Mouse (Mus musculus) T-helper 1 cell (primary cell): ENCODE data around the gene BC048562.

Experiments
- in situ Hi-C: fragments of 300-600 bp; cut with MboI, MseI; formaldehyde crosslinking; loops from one replicate; pipeline ENCODE4 v1.15.1; 2025; ENCODE audit warnings: high pct_unique_total_duplicates

The BC048562 gene

GRCm38 (mm10) chr9:108436182-108436581 lies at the start of gene BC048562:
Gene BC048562, plus strand, starts transcription at chr9:108436482.
- in situ Hi-C loops, result no loop called here

- in situ Hi-C loops, result loop anchor here (10.0 kb wide), 1 partner anchor 62 kb away; no protein-coding TSS in a partner anchor
Observed at GRCm38 (mm10) chr9:108386816-108387215, 49.5 kb upstream of the BC048562 start.

- in situ Hi-C loops, result loop anchor here (10.0 kb wide), 1 partner anchor 64 kb away; no protein-coding TSS in a partner anchor
Observed at GRCm38 (mm10) chr9:108388601-108389000, 47.7 kb upstream of the BC048562 start.

DNA sequence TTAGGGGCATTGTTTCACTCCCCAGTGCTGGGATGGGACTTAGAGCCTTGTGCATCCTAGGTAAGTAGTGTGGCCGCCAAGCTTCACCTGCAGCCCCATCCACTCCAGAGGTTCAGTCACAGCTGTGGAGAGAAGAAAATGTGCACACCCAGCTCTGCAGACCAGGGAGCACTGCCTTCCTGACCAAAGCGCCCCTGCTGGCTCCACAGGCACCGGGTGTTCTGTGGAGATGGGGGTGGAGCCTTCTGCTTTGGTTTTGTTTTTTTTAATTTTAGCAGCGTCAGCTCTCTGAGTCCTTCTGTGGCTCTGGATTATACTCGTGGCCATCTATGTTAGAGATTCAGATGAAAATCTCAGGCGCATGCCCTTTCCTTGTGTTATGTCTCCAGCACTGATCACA lies 47.1 kb upstream of the BC048562 start:
- in situ Hi-C loops, result loop anchor here (10.0 kb wide), 1 partner anchor 64 kb away; no protein-coding TSS in a partner anchor

DNA sequence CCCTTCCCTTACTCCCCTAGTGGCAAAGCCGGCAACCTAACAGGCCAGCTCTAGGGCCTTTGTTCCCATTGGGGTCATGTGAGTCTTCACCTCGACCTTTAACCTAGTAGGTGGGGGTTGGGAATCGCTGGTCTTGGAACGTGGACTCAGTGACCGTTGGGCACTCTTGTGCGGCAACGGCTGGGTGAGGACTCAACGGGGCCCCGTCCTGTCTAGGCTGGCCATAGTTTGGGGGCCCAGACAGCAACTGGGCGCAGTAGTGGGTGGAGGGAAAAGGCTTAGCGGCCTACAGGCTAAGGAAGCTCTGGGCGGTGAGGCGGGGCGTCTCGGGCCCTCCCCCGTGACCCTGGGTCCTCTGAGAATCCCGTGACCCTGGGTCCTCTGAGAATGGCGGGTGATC lies 43.6 kb upstream of the BC048562 start, which contains the start of gene 1700102P08Rik:
1700102P08Rik (plus strand) TSS at position 130 of the 400 bp plus-strand sequence.
- in situ Hi-C loops, result no loop called here

GRCm38 (mm10) chr9:108394191-108394590 lies 42.1 kb upstream of the BC048562 start:
- in situ Hi-C loops, result no loop called here

DNA sequence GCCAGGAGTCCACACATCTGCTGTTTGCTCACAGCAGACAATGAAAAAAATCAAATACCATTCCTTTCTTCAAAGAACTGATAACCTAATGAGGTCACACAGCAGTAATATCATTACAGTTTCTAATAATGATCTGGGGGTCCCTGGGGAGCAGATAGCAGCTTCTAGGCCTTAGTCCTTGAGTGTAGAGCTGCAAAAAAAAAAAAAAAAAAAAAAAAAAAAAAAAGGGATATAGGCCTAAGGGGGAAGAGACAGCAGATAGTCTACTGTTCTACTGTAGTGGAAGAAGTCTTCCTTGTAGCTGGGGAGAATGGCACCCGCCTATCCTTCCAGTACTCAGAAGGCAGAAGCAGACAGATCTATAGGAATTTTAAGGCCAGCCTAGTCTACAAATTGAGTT lies 40.9 kb upstream of the BC048562 start:
- in situ Hi-C loops, result no loop called here

- in situ Hi-C loops, result no loop called here
Observed at GRCm38 (mm10) chr9:108398324-108398723, 38.0 kb upstream of the BC048562 start.

DNA sequence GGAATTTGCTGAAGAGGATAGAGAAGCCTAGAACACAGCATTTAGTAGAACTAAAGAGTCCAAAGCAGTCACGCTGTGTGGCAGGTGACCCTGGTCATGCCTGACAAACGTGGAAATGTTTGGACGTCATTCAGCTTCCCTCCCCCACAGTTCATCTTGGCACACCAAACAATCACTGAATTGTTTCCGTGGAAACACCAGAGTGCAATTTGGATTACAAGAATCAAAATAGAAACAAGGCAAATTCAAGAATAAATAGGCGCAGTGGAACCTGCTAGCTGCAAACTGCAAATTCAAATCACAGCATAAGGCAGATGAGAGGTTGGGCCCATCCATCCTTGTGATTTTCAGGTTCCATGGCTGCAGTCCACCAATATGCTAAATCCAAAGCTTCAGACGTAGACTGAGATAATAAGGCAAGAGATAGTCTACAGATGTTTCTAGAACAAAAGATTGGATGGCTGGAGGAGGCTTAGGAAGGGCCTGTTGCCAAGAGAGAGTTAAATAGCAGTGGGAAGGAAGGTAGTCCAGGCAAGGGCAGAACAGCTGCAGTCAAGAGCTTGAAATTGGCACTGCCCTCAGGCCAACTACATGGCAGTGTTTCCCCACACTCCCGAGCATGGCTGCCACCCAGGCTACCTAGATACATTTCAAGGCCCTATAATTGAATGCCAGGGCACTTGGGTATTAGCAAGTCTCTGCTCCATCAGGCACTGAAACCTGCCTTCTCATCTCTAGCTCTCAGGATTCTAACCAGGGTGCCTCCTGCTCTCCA lies 34.9 kb upstream of the BC048562 start:
- in situ Hi-C loops, result no loop called here

GRCm38 (mm10) chr9:108403081-108403480 lies 33.2 kb upstream of the BC048562 start:
- in situ Hi-C loops, result no loop called here

- in situ Hi-C loops, result no loop called here
Observed at GRCm38 (mm10) chr9:108404451-108404850, 31.8 kb upstream of the BC048562 start.

DNA sequence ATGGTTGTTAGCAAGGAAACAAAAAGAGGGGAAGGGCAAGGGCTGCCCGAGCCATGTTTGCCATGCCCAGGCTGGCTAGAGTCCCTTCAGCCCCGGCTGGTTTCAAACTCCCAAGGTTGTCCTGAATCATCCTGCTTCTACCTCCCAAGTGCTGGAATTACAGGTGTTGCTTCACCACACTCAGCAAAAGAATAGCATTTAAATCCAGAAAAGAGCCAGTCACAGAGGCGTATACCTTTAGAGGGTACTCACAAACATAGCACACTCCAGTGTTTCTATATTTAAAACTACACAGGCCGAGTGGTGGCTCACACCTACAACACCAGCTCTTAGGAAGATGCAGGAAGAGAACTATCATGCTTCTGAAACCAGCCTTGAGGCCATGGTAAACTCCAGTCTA lies 26.7 kb upstream of the BC048562 start:
- in situ Hi-C loops, result no loop called here

GRCm38 (mm10) chr9:108411381-108411942 lies 24.8 kb upstream of the BC048562 start:
- in situ Hi-C loops, result no loop called here

GRCm38 (mm10) chr9:108412221-108412620 lies 24.1 kb upstream of the BC048562 start:
- in situ Hi-C loops, result no loop called here

- in situ Hi-C loops, result no loop called here
Observed at GRCm38 (mm10) chr9:108428384-108428783, 7.9 kb upstream of the BC048562 start, which contains the start of gene Ccdc36. Gene Ccdc36, minus strand, starts transcription at chr9:108428484.

GRCm38 (mm10) chr9:108431431-108432067 lies 4.7 kb upstream of the BC048562 start:
- in situ Hi-C loops, result no loop called here

DNA sequence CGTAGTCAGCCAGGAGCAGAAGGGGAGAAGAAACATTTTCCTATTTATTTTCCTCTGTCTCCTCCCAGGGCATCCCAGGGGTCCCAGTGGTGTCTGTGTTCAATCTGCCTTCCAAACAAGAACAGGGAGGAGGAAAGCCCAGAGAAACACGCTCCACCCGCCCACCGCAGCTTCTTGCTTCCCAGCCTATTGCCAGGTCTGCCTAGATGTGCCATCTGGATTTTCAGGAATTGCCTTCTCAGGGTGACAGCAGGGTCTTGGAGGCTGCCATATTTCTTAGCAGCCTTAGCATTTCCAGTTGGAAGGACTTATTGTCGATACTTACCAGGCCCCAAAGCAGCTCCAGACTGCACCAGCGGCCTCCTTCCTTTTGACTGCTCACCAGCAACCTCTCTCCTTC lies 2.9 kb downstream of the BC048562 start:
- in situ Hi-C loops, result no loop called here

DNA sequence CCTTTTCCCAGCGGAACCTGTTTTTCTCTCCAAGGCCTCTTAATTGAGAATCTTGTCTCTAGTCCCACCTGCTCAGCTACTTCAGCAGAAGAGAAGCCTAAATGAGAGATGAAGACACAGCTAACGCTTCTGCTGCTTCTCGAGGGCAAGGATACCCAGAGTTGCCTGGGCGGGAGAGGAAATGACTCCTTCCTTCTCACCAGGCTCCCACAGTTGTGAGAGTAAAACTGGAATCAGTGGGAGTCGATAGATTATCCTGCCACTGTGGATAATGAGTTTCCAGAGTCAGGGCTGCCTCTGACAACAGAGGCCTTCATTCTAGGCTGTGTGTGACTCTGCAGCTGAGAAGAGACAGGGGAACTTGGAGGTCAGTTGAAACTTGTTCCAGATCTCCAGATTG lies 4.2 kb downstream of the BC048562 start:
- in situ Hi-C loops, result no loop called here

DNA sequence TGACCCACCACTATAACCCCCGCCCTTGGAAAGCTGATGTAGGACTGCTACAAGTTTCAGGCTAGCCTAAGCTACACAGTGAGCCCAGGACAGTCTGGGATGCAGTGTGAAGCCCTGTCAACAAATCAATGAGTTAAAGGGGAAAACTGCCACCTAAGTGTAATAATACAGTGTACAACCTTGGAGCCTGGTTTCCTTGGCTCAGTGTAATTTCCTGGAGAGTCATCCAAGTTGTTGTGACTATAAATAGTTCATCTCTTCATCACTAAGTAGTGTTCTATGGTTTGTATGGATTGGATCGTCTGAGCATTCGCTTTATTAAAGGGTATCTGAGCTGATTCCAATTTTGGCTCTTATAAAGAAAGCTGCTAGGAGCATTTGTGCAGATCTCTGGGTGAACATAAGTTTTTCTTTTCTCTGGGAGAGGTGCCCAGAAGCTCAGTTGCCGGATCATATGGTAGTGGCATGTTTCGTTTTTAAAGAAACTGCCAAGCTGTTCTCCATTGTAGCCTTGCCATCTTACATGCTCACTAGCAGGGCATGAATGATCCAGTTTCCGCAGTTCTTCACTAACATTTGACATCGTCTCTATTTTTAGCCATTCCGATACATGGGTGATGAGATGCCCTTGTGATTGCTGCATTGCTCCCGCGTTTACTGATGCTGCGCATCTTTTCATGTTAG lies 5.1 kb downstream of the BC048562 start:
- in situ Hi-C loops, result no loop called here

GRCm38 (mm10) chr9:108445125-108445524 lies 8.8 kb downstream of the BC048562 start:
- in situ Hi-C loops, result no loop called here

DNA sequence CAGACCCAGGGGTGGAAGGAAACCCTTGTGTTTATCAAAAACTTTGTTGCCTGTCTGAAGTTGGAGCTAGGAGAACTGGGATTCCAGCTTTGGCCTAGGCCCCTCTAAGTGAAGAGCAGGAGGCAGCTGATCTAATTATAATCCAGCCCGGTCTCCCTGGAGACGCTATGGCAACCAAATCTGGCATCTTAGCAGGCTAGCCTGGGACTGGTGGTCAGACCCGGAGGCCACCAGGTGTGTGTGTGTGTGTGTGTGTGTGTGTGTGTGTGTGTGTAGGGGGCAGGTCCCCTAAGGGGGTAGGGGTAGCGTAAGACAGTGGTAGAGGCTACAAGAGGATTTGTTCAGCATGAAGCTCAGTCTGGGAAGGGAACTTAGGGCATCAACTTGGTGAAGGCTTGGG lies 13.6 kb downstream of the BC048562 start:
- in situ Hi-C loops, result no loop called here
